11 mouse cellular contexts compared by ENCODE assay signal in the genomic region with DNA sequence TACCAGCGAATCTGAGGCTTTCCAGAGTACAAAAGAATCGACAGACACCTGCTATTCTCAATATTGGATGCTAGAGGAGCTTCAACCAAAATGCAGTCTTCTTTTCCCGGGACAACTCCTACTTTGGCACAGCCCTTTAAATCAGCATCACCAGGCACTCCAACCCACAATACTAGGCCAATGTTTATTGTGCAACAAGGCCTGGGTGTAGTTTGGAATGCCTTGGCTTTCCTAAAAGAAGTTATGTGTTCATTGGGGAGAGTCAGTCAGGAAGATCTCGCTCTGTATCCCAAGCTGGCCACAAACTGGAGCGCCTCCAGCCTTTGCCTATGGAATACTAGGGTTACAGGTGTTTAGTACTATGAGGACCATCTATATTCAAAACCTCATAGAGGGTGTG. TPM values are rescaled to one million over a fixed set of nuclear protein-coding genes. Genes with fewer than 3 reads are reported as not detected.
DNase-seq lines count a peak whose midpoint lies in the region; TF ChIP-seq lines count a peak whose summit lies in the region.
"Had no signal": no experiment of that assay in that cellular context is flagged by ENCODE, and none has a peak within 500 bp of the region (broad histone marks: within the 10 kb centered on the region; RNA-seq: fewer than 3 reads in every experiment).

No protein-coding gene starts in this region.

- no peak for TF ChIP-seq CTCF in E14TG2a.4 (conservative IDR thresholded peaks at IDR 0.05; ENCODE audit: low read length)

- H3K4me3 ChIP-seq in E14TG2a.4 (replicated peaks; ENCODE audit: low read length), result peak overlapping the region; percentile 92

- no peaks in the 10 kb centered on the region for H3K27me3 ChIP-seq in E14TG2a.4 (ENCODE audit: insufficient read depth, low read length)
- H3K27me3 ChIP-seq: embryonic facial prominence, embryonic 13.5 days had no signal

- DNase-seq in heart, postnatal 25 days (ENCODE audit: low spot score), result peak; percentile 5
- DNase-seq in heart, postnatal 10 days, result no peak
- peak; percentile 65 for DNase-seq in NIH3T3 (ENCODE audit: low read depth)
- DNase-seq in lung, postnatal 10 days, result peak; percentile 53
- no peak for DNase-seq in cerebellum, postnatal 36 days
- no peak for DNase-seq in thymus, postnatal 36 days
- DNase-seq: cerebellum, postnatal 14 days; kidney, postnatal 36 days; right cerebral cortex, postnatal 25 days had no signal

- intact Hi-C loops in heart, postnatal 25 days (cut with DNase I), result loop anchor here (10.0 kb wide), 1 partner anchor 150 kb away; no protein-coding TSS in a partner anchor
- intact Hi-C loops in heart, postnatal 10 days (cut with DNase I), result no loop called here

- H3K36me3 ChIP-seq in E14TG2a.4 (ENCODE audit: insufficient read depth, low read length), result peaks cover 21% of the 10 kb centered on the region

- H3K9me3 ChIP-seq in E14TG2a.4 (ENCODE audit: low read length), result no peaks in the 10 kb centered on the region
- H3K9me3 ChIP-seq: embryonic facial prominence, embryonic 13.5 days had no signal

- H3K4me1 ChIP-seq in E14TG2a.4 (replicated peaks; ENCODE audit: low read depth, low read length), result peaks cover 80% of the 10 kb centered on the region

RNA-seq across cellular contexts. Expression of a gene that starts 1.5 kb away (rescaled TPM):
- 10 to 100 TPM; 20.7 to 20.9 TPM for total RNA-seq in heart, postnatal 25 days (2021)
- total RNA-seq in heart, postnatal 10 days (2021), result 10 to 100 TPM; 29.2 to 30.2 TPM

Comparison
In these comparisons a context has a peak if more than half of its experiments do, and no peak if none do; other contexts are left out.
1. DNase-seq: peak in heart, postnatal 25 days (single experiment), NIH3T3 (single experiment) and lung, postnatal 10 days (single experiment); none in heart, postnatal 10 days (0 of 2), cerebellum, postnatal 36 days (0 of 2) and thymus, postnatal 36 days (0 of 2).